Mouse (Mus musculus): ENCODE results near the gene Ccnf. TPM values are rescaled to one million over a fixed set of nuclear protein-coding genes. Genes with fewer than 3 reads are reported as not detected.

Gene Ccnf
- polyA plus RNA-seq, 1 experiment: 4.4 TPM

DNA sequence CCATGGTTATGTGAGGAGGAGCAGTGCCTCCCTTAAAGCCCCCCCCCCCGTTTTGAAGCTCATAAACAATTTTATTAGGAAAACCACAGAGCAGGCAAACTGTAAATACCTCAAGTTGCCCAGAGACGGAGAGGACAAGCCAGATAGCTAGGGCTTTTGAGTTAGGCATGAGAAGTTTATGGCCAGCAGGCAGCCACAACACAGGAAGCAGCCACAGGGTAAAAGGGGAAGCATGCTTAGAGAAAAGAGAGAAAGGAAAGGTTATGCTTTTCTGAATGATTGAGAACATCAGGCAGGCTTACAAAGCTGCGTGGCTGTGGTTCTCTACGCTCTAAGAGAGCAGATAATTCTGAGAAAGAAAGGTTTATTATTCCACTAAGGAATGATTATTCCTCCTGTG lies 9.2 kb upstream of the Ccnf start:
- TF ChIP-seq POLR2A (IDR thresholded peaks at IDR 0.05; ENCODE audit: extremely low read depth, insufficient read depth, low read length): no peak
- TF ChIP-seq CTCF (IDR thresholded peaks at IDR 0.05; ENCODE audit: extremely low read depth, insufficient read depth, low read length): no peak
- Histone ChIP-seq H3K4me1 (ENCODE audit: control insufficient read depth, insufficient read depth, low read length) (no peaks in the 10 kb centered on the region), H3K27ac (ENCODE audit: insufficient read depth, low read length) (no peak overlapping the region), H3K4me3 (ENCODE audit: insufficient read depth, low read length) (no peak overlapping the region)

DNA sequence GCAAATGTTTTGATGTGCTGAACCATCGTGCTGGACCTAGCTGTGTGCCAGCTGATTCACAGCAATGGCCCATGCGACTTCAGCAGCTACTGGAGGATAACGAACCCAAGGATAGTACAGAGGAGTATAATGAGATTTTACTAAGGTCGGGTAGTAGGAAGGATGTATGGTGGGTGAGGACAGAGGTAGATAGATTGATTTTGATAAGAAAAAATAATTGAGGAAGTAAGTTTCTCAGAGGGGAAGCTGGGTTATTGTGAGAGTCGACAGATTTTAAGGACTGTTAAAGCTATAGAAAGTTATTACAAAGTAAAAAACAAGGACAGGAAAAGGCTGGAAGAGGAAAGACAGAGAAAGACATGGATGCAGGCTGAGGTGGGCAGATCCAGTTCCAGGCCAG lies 8.4 kb upstream of the Ccnf start:
- Histone ChIP-seq H3K4me1 (ENCODE audit: control insufficient read depth, insufficient read depth, low read length) (no peaks in the 10 kb centered on the region), H3K27ac (ENCODE audit: insufficient read depth, low read length) (no peak overlapping the region)
- TF ChIP-seq POLR2A (IDR thresholded peaks at IDR 0.05; ENCODE audit: extremely low read depth, insufficient read depth, low read length): no peak
- no peak for TF ChIP-seq CTCF (IDR thresholded peaks at IDR 0.05; ENCODE audit: extremely low read depth, insufficient read depth, low read length)

DNA sequence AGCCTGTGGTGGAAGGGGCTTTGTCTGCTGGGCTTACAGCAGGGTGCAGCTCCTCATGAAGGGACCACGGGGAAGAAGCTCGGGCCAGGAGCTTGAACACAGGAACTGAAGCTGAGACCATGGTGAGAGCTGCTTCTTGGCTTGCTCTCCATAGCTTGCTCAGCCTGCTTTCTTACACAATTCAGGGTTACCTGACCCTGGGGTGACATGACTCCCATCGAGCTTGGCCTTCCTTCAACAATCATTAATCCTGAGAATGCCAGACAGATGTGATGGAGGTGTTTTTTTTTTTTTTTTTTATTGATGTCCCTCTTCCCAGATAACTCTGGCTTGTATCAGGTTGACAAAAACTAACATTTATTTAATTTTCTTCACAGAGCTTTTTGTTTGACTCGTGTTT lies 7.7 kb upstream of the Ccnf start:
- Histone ChIP-seq H3K27ac (ENCODE audit: insufficient read depth, low read length) (no peak overlapping the region), H3K4me1 (ENCODE audit: control insufficient read depth, insufficient read depth, low read length) (no peaks in the 10 kb centered on the region), H3K4me3 (ENCODE audit: insufficient read depth, low read length) (no peak overlapping the region)
- TF ChIP-seq CTCF (IDR thresholded peaks at IDR 0.05; ENCODE audit: extremely low read depth, insufficient read depth, low read length): no peak
- TF ChIP-seq POLR2A (IDR thresholded peaks at IDR 0.05; ENCODE audit: extremely low read depth, insufficient read depth, low read length): no peak

More for the DNA sequence above, 8.4 kb upstream of the Ccnf start:
- H3K4me3 ChIP-seq (ENCODE audit: insufficient read depth, low read length): no peak overlapping the region

DNA sequence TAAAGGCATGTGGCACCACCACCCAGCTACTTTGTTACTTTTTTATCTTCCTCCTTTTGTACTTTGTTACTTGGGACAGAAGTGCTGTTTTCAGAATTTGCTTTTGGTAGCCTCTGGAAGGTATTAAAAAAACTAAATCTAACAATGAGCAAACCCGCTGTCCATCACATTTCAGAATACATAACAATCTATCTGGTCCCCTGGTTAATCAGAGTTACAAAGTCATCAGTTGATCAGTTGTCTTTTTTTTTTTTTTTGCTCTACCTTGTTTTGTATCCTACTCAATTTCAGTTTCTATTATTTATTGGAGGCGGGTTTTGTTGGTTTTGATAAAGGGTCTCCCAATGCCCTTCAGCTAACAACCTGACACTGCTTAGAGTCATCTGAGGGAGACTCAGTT lies 1.0 kb upstream of the Ccnf start:
- Histone ChIP-seq H3K4me3 (ENCODE audit: insufficient read depth, low read length) (no peak overlapping the region; the same call in 1 of the 2 replicates), H3K27ac (ENCODE audit: insufficient read depth, low read length) (no peak overlapping the region), H3K4me1 (ENCODE audit: control insufficient read depth, insufficient read depth, low read length) (0 out of 2 replicates have a peak, but pooled peaks cover 3% of the 10 kb centered on the region)
- TF ChIP-seq CTCF (IDR thresholded peaks at IDR 0.05; ENCODE audit: extremely low read depth, insufficient read depth, low read length) (no peak), POLR2A (IDR thresholded peaks at IDR 0.05; ENCODE audit: extremely low read depth, insufficient read depth, low read length) (no peak)

DNA sequence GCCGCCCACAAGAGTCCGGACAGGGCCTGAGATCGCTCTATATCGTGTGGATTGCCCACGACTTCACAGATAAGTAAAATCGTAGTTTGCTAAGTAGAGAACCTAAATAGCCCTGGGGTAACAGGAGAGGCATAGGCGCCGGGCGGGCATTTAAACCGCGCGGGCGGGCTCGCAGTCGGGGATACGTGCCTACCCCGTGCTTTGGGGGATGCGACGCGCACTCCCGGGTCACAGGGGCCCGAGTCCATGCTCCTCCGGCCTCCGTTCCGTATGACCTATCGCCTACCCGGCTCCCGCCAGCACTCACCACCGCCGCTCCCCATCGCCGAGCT lies 330 bp downstream of the Ccnf start:
- Histone ChIP-seq H3K4me3 (ENCODE audit: insufficient read depth, low read length) (peak overlapping the region; percentile 47), H3K27ac (ENCODE audit: insufficient read depth, low read length) (no peak overlapping the region)

DNA sequence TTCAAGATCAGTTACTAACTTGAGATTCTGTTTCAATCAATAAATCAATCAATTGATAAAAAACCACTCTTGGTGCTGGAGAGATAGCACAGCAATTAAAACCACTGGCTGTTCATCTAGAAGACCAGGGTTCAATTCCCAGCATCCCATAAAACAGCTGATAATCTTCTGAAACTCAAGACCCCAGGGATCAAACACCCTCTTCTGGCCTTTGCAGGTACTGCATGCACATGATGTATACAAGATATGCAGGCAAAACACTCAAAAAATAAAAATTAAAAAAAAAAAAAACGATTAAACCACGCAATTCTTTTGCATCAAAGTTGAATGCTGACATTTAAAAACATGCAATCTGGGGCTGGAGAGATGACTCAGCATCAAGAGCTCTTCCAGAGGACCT lies 2.6 kb downstream of the Ccnf start:
- TF ChIP-seq POLR2A (IDR thresholded peaks at IDR 0.05; ENCODE audit: extremely low read depth, insufficient read depth, low read length) (no peak), CTCF (IDR thresholded peaks at IDR 0.05; ENCODE audit: extremely low read depth, insufficient read depth, low read length) (no peak)
- Histone ChIP-seq H3K27ac (ENCODE audit: insufficient read depth, low read length) (no peak overlapping the region), H3K4me1 (ENCODE audit: control insufficient read depth, insufficient read depth, low read length) (0 out of 2 replicates have a peak, but pooled peaks cover 3% of the 10 kb centered on the region), H3K4me3 (ENCODE audit: insufficient read depth, low read length) (no peak overlapping the region)

More for the DNA sequence above, 330 bp downstream of the Ccnf start:
- TF ChIP-seq POLR2A (IDR thresholded peaks at IDR 0.05; ENCODE audit: extremely low read depth, insufficient read depth, low read length): no peak
- TF ChIP-seq CTCF (IDR thresholded peaks at IDR 0.05; ENCODE audit: extremely low read depth, insufficient read depth, low read length): no peak
- 0 out of 2 replicates have a peak, but pooled peaks cover 3% of the 10 kb centered on the region for H3K4me1 ChIP-seq (ENCODE audit: control insufficient read depth, insufficient read depth, low read length)

DNA sequence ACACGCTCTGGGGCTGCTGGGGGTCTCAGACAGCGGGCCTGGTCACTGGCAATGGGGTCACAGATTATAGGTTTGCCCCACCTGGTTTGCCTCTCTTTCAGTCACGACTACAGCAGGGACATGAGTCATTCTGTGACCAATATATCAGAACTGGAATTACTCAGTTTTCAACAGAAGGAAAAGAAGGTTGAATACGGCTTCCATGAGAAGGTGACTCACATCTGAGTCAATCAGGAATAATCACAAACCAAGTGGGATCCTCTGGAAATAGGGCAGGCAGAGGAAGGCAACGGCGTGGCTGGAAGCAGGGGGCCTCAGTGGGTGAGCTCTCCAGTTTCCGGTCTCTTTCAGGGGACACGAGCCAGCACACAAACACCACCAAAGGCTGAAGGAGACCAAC lies 7.2 kb downstream of the Ccnf start:
- 0 out of 2 replicates have a peak overlapping the region, but pooled peaks have one; percentile 2 for H3K27ac ChIP-seq (ENCODE audit: insufficient read depth, low read length)

DNA sequence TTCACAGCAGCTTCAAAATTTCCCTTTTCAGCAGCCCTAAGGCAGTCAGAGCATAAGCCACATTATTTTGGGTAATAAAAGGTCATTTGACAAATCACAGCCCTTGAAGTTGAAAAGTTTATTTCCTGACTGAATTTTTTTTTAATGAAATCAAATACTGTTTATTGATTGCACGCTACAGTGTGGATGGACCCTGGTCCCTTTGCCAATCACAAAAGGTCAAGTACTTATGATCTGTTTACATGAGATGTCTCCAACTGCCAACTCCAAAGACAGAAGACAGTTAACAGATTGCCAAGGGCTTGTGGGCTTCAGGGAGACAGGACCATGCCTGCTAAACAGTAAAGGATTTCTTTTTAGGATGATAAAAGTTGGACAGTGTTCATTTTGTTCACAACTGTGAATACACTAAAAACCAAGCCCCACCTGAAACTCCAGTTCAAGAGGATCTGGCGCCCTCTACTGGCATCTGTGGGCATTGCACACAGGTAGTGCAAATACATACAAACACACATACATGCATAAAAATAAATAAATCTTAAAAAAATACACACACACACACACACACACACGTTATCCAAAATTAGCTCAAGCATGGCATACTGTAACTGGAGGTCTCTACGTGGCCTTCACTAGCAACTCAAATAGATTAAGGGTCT lies 7.8 kb downstream of the Ccnf start:
- Histone ChIP-seq H3K4me3 (ENCODE audit: insufficient read depth, low read length) (no peak overlapping the region), H3K4me1 (ENCODE audit: control insufficient read depth, insufficient read depth, low read length) (no peaks in the 10 kb centered on the region), H3K27ac (ENCODE audit: insufficient read depth, low read length) (no peak overlapping the region)
- TF ChIP-seq POLR2A (IDR thresholded peaks at IDR 0.05; ENCODE audit: extremely low read depth, insufficient read depth, low read length): no peak
- peak; percentile 51 for TF ChIP-seq CTCF (IDR thresholded peaks at IDR 0.05; ENCODE audit: extremely low read depth, insufficient read depth, low read length)

More for the DNA sequence above, 7.2 kb downstream of the Ccnf start:
- no peak overlapping the region for H3K4me3 ChIP-seq (ENCODE audit: insufficient read depth, low read length)
- TF ChIP-seq POLR2A (IDR thresholded peaks at IDR 0.05; ENCODE audit: extremely low read depth, insufficient read depth, low read length) (no peak), CTCF (IDR thresholded peaks at IDR 0.05; ENCODE audit: extremely low read depth, insufficient read depth, low read length) (no peak)
- H3K4me1 ChIP-seq (ENCODE audit: control insufficient read depth, insufficient read depth, low read length): no peaks in the 10 kb centered on the region

DNA sequence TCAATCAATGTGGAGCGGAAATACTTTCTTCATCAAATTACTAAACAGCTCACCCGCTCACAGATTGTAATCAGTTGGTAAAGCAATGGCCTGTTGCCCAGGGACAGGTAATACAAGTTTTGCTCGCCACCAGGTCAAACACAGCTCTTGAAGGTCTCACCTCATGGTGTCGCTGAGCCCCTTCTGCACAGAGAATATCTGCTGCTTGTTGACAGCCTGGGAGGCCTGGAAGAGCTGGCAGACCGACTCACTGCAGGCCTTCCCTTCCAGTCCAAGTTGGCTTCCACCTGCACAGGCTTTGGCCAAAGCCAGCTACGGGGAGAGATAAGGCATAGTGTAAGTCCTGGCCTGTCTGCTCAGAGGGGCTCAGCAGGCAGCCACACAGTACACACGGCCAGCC lies 14.4 kb downstream of the Ccnf start:
- TF ChIP-seq POLR2A (IDR thresholded peaks at IDR 0.05; ENCODE audit: extremely low read depth, insufficient read depth, low read length) (no peak), CTCF (IDR thresholded peaks at IDR 0.05; ENCODE audit: extremely low read depth, insufficient read depth, low read length) (no peak)
- no peak overlapping the region for H3K4me3 ChIP-seq (ENCODE audit: insufficient read depth, low read length)
- no peak overlapping the region for H3K27ac ChIP-seq (ENCODE audit: insufficient read depth, low read length)
- no peaks in the 10 kb centered on the region for H3K4me1 ChIP-seq (ENCODE audit: control insufficient read depth, insufficient read depth, low read length)

DNA sequence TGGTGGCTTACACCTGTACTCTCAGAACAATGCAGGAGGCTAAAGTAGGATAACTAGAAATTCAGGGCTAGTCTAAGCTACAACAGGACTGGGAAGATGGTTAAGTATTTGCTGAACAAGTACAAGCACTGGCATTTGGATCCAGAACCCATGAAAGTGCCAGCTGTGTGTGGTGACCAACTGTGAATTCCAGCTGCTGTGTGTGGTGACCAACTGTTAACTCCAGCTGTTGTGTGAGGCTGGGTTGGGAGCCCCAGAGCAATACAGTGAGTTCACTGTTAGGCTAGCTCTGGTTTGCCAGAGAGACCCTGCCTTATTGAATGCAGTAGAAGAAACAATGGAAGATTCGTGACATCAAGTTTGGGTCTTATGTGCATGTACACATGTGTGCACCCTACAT lies 14.8 kb downstream of the Ccnf start:
- no peak for TF ChIP-seq POLR2A (IDR thresholded peaks at IDR 0.05; ENCODE audit: extremely low read depth, insufficient read depth, low read length)
- TF ChIP-seq CTCF (IDR thresholded peaks at IDR 0.05; ENCODE audit: extremely low read depth, insufficient read depth, low read length): no peak
- Histone ChIP-seq H3K27ac (ENCODE audit: insufficient read depth, low read length) (no peak overlapping the region), H3K4me1 (ENCODE audit: control insufficient read depth, insufficient read depth, low read length) (no peaks in the 10 kb centered on the region), H3K4me3 (ENCODE audit: insufficient read depth, low read length) (no peak overlapping the region)
